Mouse (Mus musculus): ENCODE data around the gene Smim4.

Smim4 gene

DNA sequence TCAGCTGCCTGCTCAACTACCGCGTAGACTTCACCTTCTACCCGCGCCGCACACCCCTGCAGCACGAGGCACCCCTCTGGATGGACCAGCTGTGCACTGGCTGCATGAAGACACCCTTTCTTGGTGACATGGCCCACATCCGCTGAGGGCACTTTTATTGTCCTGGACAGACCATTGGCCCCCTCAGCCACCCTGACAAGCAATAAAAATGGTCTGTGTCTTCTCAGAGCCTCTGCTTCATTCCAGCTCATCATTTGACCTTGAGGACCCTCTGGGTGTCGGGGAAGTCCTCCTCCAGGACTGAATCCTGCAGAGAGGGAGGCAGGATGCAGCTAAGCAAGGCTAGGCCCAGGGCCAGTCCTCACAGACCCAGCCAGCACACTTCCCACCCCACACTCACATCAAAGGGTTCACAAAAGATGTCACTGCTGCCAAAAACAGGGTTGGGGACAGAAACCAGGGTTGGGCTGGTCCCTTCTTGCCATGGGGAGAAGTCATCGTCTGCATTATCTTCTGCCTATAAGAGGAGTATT, 10.2 kb upstream of the Smim4 start:
- peak; percentile 2 for DNase-seq (ENCODE audit: low spot score)

DNA sequence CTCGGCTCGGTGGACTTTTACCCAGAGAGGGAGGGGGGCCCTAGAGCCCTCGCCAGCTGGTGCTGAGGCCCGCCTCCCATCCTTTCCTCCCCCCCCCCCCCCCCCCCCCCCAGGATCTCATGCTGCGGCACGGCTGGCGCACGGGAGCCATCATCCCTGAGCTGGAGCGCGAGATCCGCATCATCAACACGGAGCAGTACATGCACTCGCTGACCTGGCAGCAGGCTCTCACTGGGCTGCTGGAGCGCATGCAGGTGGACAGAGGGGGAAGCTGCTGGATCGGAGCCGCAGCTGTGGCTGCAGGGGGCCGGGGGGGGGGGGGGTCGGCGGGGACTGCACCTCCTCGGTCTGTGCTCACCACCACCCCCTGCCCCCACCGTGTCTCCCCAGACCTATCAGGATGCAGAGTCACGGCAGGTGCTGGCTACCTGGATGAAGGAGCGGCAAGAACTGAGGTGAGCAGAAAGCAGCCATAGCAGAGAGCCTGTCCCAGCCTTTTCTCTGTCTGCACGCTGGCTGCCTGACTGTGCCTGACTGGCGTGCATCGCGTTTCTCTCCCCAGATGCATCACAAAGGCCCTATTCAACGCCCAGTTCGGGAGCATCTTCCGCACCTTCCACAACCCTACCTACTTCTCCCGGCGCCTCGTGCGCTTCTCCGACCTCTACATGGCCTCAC, 9.6 kb upstream of the Smim4 start:
- peak; percentile 1 for DNase-seq (ENCODE audit: low spot score)

DNA sequence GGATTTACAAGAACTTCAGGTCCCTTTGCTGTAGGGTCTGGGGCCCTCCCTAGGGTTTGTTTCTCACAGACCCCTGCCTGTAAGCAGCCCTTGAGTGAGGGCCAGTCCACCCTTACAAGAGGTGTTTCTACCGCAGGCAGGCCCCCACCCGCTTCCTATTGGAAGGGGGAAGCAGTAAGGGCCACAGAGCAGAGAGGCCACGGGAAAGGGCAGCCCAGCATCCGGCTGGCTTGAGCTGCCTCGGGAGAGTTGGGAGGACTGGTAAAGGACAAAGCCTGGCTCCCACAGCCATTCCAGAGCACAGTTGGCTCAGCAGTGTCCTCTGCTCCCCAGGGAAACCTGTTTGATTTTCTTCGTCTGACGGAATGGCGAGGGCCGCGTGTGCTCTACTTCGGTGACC, 9.0 kb upstream of the Smim4 start:
- peak; percentile 1 for DNase-seq (ENCODE audit: low spot score)

DNA sequence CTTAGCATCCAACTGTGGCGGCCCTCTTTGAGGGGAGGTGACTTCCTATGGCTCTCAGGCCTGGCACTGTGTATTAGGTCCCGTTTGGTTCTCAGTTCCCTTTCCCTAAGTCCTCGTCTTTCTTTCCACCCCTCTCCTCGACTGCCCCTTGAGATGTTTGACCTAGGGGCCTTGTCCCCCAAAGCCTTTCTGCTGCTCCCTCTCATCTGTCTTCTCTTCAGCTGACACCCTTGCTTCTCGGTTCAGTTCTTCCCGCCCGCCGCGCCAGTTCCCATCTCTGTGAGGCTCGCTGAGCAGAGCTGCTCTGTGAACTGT, 8.5 kb upstream of the Smim4 start:
- DNase-seq (ENCODE audit: low spot score), result no peak

DNA sequence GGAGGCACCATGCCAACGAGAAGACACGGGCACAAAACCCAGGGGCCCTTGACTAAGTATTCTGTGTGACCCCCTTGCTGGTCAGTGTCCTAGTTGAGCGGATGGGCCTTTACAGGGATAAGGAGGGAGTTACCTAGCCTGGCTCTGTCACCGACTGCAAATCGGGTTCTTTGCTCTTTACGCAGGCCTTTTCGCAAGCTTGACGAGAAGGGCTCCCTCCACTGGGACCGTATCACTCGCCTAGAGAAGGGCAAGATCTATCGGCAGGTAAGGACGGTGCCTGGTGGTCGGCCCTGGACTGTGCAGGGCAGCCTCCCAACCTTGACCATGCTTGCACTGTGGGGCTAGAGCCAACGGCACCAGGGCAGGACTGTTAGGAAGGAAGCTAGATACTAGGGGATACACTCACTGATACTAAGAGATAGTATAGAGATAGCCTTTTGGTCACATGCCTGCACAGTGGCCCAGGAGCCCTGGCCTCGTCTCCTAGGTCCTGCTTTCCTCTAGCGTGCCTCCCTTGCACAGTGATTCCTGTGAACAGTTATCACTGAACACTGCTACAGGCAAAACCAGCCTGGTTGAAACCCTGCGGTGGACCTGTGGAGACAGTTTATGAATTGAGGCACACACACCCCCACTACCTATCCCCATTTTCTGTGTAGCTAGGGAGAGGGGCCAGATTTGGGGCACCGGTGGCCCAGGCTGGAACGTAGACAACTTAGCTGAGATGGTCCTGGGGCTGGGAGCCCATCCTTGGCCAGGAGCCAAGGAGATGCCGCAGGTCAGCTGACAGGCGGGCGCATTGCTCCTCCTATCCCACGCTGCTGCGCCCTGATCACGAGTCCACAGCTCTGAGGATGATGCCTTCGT, 7.9 kb upstream of the Smim4 start:
- DNase-seq (ENCODE audit: low spot score), result peak; percentile 1

DNA sequence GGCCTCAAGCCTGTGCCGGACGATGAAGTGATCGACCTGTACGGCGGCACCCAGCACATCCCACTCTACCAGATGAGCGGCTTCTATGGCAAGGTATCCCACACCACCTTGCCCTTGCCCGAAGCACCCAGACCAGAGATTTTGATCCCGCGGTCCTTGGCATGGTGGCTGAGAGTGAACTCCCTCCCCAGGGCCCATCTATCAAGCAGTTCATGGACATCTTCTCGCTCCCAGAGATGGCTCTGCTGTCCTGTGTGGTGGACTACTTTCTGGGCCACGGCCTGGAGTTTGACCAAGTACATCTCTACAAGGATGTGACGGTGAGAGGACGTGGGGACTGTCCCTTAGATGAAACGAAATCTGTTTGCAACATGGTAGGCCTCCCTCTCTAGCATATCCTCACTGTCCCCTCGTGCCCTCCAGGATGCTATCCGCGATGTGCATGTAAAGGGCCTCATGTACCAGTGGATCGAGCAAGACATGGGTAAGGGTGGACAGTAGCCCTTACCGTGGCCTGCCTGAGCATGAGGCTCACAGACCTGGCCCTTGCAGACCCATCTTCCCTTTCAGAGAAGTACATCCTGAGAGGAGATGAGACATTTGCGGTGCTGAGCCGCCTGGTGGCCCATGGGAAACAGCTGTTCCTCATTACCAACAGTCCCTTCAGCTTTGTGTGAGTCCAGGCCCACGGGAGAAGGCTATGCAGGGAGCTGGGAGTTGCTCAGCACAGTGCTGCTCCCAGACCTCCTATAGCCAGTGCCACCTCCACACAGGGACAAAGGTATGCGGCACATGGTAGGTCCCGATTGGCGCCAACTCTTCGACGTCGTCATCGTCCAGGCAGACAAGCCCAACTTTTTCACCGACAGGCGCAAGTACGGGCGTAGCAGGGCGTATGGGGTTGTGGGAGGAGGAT, 7.0 kb upstream of the Smim4 start:
- no peak for DNase-seq (ENCODE audit: low spot score)

DNA sequence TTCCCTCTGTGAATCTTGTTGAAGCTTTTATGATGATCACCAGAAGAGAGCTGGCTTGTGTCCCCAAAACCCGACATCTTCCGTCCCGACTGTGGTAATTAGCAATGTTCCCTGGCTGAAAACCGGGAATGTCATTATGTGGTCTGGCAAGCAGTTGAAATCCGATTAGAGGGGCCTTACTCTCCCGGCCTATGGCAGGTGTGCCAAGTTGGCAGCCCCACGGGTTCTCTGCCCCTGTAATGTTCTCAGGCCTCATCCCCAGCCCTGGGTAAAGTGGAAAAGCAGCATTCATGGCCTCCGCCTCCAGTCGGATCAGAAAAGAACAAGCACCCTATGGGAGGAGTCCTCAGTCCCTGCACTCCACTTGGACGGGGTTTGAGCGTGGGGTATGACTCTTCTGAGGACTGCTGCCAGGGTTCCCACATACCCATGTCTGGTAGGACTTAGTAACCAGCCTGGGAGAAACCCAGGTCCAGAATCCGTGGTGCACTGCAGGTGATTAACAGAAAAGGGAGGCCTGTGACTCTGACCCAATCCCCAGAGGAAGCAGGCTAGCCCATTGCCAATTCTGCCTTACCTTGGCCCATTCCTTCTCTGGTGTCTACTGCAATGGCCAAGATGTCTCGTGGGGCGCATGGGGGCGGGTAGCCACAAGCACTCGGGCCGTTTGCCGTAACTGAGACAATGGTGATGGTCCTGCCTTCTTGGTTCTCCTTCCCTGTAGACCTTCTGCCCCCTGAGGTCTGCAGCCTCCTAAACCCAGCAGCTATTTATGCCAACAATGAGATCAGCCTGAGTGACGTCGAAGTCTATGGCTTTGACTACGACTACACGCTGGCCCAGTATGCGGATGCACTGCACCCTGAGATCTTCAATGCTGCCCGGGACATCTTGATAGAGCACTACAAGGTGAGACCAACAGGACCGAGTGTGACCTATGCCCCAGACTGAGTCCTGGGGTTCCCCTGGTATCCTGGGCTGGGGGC, 5.6 kb upstream of the Smim4 start:
- DNase-seq (ENCODE audit: low spot score), result no peak

DNA sequence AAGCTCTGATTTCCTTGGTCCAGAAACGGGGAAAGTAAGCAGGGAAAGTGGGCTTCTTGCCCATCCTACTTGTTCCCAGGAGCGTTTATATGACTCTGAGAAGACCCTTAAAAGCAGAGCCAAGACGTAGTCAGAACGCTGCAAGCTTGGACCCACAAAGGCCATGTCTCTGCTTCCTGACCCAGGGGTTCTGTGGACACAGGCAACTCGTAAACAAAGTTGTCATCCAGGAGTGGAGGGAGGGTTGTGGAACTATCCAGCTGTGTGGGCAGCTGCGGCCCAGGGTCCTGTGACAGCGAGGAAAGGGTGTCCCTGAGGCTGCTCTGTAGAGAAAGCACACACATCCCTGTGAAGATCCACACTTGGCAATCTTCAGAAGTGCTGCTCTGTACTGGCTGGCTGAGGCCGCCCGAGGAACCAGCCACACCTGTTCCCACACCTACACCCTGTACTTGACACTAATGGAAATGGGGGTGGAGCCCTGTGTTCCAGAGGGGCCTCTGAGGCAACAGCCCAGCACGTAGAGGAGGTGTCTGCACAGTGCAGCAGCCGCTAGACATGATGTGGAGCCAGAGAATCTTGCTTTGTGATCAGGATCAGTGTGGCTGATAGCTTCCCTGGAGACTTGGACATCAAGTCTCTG, 4.4 kb upstream of the Smim4 start:
- no peak for DNase-seq (ENCODE audit: low spot score)

DNA sequence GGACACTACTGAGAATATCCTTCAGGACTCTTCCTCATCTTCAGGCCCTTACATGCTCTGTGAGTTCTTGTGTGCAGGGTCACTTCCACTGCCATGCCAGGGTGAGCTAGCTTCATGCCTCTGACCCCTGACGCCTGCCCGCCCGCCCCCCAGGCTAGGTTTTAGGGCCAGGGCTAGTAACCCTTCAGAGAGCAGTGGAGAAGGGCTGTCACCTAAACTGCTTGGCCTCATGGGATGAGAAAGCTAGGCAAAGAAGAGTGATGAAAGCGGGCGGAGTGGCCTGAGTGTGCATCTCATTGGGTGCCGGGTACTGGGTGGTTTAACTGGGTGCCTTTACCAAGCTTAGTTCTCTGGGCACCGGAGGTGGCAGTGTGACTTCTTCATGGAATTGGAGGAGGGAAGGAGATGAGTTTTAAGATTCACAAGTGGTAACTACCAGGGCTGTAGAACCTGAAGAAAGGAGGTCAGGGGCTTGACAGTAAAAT, 3.8 kb upstream of the Smim4 start:
- DNase-seq (ENCODE audit: low spot score), result no peak

DNA sequence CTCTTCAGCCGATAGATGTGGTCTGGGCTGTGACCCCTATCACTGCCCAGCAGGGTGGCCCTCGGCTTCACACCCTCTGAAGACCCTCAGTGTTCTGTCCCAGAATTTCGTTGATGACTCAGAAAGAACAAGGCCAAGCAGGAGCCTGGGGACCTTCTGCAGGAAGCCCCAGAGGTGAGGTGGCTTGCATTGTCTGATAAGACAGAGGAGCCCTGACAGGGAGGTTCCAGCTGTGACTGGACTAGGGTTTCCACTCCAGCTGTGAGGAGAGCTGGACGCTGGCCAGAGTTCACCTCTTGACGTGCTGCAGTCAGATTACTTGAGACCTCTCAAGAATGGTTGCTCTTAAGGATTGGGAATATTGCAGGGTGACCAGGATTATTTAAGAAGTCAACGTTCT, 3.3 kb upstream of the Smim4 start:
- DNase-seq (ENCODE audit: low spot score), result no peak

DNA sequence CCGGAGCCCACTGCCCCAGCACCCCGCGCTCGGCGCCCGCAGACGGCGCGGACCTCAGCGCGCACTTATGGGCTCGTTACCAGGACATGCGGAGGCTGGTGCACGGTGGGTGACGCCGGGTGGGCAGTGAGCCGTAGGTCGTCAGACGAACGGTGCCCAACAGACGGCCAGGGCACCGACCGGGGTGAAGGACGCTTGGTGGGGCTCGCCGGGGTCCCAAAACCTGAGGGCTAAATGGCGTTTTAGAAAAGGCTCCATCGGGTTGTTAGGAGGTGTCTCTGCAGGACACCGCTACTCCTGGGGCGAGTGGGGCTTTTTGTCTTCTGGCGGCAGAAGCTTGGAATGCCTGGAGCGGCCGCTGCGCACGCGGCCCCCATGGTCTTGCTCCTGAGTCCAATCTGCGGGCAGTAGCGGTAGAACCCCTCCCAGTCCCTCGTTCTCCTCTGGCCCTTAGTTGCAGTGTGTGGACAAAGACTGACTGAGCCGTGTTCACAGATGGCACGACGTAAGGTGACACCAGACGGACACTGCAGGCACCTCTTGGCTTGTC, 2.6 kb upstream of the Smim4 start:
- no peak for DNase-seq (ENCODE audit: low spot score)

DNA sequence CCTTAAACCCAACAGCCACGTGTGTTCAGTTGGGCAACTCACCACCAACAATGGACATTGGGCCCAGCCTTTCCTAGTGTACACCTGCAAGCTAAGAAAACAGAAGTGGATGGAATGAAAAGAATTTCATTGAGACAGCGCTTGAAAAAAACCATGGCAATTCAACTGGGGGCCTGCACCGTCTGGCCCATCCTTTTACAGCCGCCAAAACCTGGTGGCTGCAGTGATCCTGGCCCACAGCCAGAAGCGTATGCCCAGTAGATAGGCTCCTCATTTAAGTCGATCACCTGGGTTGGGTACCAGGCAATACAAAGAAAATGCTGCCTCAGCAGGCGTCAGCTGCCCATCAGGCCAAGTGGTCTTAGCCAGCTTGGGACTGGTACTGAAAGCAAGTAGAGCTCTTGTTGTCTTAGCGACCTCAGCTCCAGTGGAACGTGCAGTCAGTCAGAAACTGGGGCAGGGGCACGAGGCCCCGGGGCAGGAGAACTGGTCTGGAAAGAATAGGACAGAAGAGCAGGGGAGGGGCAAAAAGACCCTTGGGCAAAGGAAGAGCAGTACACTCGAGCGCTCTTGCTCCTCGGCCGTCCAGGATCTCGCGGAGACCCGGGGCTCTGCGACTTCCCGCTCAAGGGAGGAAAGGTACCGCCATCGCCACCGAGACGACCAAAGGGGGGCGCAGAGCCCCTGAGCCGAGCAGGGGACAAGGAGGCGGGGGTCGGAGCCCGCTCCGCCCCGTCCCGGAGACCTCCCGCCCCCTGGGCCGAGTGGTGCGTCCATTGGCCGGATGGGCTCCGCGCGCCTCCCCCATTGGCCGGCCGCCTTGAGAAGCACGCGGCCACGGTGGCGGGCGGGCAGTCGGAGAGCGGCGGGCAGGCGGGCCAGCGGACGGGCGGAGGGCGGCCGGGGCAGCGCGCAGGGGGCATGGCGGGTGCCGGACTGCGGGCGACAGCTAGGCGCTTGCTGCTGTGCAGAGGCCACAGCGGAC, 1.8 kb upstream of the Smim4 start, which contains the start of gene Nt5dc2:
Gene Nt5dc2 (plus strand): TSS at position 818 of the 985 bp plus-strand sequence.
- DNase-seq (ENCODE audit: low spot score), result peak; percentile 84

DNA sequence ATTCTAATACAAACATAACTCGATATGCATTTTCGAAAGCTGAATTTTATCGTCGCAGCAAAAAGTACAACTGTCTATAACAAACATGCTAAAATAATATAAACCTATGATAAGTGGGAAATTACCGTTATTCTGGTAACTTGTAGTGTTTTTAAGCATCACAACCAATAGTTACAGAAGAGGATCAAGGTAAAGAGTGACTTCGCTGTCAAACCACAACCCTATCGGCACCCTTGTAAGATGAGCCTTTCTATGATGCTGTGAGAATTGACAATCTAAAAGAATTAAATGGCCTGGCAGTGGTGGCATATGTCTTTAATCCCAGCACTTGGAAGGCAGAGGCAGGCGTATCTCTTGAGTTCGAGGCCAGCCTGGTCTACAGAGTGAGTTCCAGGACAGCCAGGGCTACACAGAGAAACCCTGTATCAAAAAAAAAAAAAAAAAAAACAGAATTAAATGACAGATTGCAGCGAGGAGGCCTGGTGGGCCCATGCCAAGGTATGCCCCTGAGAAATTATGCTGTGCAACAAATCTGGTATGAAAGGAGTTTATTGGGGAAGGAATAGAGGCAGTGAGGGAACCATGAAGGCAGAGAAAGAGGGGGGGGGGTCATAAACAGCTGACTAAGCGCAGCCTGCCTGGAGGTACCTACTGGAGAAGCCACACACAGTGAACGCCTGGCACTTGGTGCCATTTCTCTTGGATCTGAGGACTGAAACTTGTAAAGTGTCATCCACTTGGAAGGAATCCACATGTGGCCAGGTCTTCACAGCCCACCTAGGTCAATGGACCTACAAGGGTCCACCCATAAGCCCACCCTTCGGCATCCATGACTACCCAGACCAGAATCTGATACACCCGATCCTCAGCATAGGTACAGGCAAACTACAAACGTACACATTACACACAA, 825 bp upstream of the Smim4 start:
- DNase-seq (ENCODE audit: low spot score), result no peak

DNA sequence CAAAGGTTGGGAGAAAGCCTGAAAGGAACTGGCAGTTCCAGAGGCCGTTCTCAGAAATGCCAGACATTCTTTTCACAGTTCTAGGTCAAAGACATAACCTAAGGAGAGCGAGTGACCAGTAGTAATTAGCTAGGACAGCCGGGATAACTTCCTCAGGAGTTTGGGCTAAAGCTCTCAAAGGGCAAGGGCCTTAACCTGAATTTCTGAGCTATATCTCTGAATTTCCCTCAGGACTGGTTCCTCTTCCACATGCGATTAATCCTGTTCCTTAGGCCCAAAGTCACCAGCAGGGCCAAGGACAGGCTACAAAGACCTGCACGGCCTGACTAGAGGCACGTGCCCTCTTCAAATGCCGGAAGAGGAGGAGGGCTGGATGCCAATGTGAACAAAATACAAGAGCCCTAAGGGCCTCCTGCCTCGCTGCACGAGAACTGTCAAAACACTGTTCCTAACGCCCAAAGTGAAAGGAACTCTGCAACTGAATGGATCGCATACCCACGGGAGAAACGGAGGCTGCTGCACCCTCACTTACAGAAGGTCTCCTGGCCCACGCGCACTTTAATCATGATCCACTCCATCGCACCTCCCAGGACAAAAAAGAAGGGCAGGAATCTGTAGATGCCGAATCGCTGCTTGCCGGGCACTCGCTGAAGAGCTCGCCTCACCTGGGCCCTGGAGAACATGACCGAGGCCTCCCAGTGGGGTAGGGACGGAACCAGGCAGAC, 493 bp downstream of the Smim4 start:
- no peak for DNase-seq (ENCODE audit: low spot score)

DNA sequence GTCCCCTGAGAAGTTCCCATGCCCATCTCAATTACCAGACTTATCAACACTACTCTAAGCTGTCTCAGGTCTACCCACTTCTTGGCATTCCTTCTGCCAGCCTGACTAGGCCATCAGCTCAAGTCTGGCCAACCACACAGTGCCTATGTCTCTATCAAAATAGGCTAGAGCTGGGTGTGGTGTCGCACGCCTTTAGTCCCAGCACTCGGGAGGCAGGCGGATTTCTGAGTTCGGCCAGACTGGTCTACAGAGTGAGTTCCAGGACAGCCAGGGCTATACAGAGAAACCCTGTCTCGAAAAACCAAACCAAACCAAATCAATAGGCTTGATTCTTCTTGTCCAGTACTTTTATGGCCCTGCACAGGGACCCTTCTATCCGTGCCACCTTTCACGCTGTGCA, 1.9 kb downstream of the Smim4 start:
- no peak for DNase-seq (ENCODE audit: low spot score)

DNA sequence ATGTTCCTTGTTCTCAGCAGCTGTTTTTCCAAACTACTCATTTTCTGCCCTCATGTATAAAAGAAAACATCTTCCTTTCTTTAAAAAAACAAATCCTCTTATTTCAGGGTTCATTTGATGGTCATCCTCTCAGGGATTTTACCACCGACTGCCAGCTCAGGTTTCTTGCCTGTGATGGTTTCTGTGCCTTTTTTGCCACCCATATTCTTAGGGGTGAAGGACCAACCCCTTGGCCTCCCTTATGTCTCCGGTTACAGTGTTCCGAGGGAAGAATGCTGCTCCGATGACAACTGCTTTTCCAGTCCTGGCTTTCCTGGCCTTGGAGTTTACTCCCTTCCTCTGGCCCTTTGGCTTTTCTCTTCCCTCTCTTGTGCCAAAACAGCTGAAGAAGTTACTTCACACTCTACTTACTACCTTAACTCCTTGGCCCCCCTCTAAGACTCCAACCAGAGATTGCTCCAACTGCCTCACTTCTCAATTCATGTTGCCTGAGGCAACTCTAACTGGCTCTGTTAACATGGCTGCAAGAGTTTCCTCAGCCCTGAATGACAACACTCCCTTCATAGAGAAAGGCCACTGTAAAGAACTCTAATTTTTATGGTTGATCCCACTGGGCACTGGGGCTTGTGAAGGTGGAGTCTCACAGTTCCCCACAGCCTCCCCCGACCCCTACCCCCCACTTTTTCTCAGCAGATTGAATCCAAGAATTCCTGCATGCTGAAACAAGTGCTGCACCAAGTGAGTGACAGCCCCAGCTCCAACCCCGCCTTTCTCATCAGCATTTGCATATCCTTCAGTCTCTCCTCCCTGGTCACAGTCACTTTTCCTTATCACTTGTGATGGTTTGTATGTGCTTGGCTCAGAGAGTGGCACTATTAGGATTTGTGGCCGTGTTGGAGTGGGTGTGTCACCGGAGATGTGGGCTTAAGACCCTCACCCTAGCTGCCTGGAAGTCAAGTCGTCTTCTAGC, 3.4 kb downstream of the Smim4 start:
- DNase-seq (ENCODE audit: low spot score), result no peak
